Mouse (Mus musculus) liver, postnatal 0 days (tissue): Measurements from ENCODE around the gene Zc3h18.

ENCODE experiments used
- CTCF ChIP-seq: sonication (generic); IDR thresholded peaks from 2 replicates; pipeline ENCODE4 v1.5.1; 2016; ENCODE audit warnings: antibody characterized with exemption, low read depth
- EP300 ChIP-seq: IDR thresholded peaks from 2 replicates; pipeline ENCODE4 v1.6.1; 2016; ENCODE audit warnings: antibody characterized with exemption, low read depth, mild to moderate bottlenecking

- no peak for TF ChIP-seq EP300
- TF ChIP-seq CTCF = no peak
Measured at GRCm38 (mm10) chr8:122454409-122454808, 78.0 kb downstream of the Zc3h18 start.
